Mouse (Mus musculus): ENCODE measurements around the gene Prpf31. TPM values are rescaled to one million over a fixed set of nuclear protein-coding genes. Genes with fewer than 3 reads are reported as not detected.
"Not testable (repeated sequence)": the region's sequence is repeated elsewhere in the genome, so short reads cannot be mapped to it uniquely, and the experiment has no call there.

Gene Prpf31
- polyA plus RNA-seq, 1 experiment: 79.1 TPM

DNA sequence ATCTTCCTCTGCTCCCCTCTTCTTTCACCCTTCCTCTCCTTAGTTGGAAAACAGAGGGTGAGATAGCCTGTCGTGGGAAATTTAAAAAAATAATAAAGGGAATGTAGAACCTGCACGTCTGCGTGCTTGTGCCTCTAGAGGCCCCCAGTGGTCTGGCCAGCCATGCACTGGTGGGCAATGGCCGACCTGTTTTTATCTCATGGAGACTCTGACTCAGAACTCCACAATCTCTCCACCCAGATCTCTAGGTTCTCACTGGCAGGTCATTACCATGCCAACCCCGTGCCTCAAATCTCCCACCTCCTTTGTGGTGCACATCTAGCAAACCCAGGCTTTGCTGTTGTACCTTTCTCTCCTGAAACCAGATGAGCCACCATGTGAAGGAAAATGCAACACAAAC, 35.1 kb upstream of the Prpf31 start:
- Histone ChIP-seq H3K4me3 (replicated peaks; ENCODE audit: insufficient read depth, low read depth, low read length) (no peak overlapping the region), H3K27ac (ENCODE audit: insufficient read depth, low read length) (no peak overlapping the region), H3K27me3 (ENCODE audit: control insufficient read depth, insufficient read depth, low read length) (no peaks in the 10 kb centered on the region), H3K4me1 (ENCODE audit: control insufficient read depth, insufficient read depth, low read length) (no peaks in the 10 kb centered on the region)
- WGBS: 14% methylated on average over 5 of the region's 5 CpGs
- no peak for DNase-seq
- TF ChIP-seq CTCF (IDR thresholded peaks at IDR 0.05; ENCODE audit: borderline replicate concordance, insufficient read depth, low read depth, low read length): no peak
- no peak for TF ChIP-seq POLR2A (IDR thresholded peaks at IDR 0.05; ENCODE audit: borderline replicate concordance, insufficient read depth, low read length)

DNA sequence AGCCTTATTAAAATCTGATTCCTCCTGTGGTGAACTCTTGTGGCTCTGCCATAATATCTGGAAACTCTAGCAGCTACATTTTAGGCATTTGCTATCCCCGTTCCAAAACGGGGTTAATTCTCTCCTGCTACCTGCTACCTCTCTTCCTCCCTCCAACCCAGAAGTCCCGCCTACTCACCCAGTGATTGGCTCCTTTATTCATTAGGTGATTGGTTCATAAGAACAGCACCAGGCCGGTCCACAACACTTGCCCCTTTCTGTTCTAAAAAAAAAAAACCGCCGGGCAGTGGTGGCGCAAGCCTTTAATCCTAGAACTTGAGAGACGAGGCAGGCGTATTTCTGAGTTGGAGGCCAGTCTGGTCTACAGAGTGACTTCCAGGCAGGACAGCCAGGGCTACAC, 34.6 kb upstream of the Prpf31 start:
- no peak for TF ChIP-seq POLR2A (IDR thresholded peaks at IDR 0.05; ENCODE audit: borderline replicate concordance, insufficient read depth, low read length)
- no peak for TF ChIP-seq CTCF (IDR thresholded peaks at IDR 0.05; ENCODE audit: borderline replicate concordance, insufficient read depth, low read depth, low read length)
- H3K4me3 ChIP-seq (replicated peaks; ENCODE audit: insufficient read depth, low read depth, low read length): no peak overlapping the region
- H3K27me3 ChIP-seq (ENCODE audit: control insufficient read depth, insufficient read depth, low read length): no peaks in the 10 kb centered on the region
- WGBS: 22% methylated on average over 9 of the region's 9 CpGs
- no peaks in the 10 kb centered on the region for H3K4me1 ChIP-seq (ENCODE audit: control insufficient read depth, insufficient read depth, low read length)
- DNase-seq: no peak
- no peak overlapping the region for H3K27ac ChIP-seq (ENCODE audit: insufficient read depth, low read length)

DNA sequence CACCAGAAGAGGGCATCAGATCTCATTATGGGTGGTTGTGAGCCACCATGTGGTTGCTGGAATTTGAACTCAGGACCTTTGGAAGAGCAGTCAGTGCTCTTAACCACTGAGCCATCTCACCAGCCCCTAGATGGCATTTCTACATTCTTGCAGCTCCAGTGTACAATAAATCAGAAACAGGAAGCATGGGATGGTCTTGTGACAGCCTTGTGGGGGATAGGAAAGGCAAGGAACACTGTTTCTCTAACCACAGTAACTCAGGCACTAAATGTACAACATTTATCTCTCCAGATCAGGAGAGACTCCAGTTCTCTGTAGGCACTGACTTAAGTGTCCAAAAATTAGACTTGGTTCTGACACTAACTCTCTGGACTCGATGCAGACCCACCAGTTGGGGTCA, 32.0 kb upstream of the Prpf31 start:
- H3K27ac ChIP-seq (ENCODE audit: insufficient read depth, low read length); DNase-seq; H3K4me3 ChIP-seq (replicated peaks; ENCODE audit: insufficient read depth, low read depth, low read length); H3K27me3 ChIP-seq (ENCODE audit: control insufficient read depth, insufficient read depth, low read length); H3K4me1 ChIP-seq (ENCODE audit: control insufficient read depth, insufficient read depth, low read length): not testable (repeated sequence)
- 38% methylated on average over 1 of the region's 1 CpGs for WGBS

DNA sequence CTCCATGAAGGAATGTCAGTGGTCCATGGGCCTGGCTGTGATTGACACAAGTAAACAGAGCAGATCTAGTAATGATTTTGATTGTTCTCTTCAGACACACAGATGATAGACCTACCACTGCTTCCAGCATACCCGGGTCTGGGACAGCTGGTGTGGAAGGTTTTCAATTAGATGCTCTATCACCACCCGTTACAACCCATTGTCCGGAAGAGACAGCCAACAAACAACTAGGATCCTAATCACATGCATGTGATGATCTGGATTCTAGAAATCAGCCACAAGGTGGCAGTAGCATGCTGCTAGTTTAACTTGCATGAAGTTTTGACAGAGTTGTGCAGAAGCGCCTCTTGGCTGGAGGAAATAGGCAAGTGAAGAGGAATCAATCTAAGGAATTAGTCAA, 28.7 kb upstream of the Prpf31 start:
- no peak overlapping the region for H3K27ac ChIP-seq (ENCODE audit: insufficient read depth, low read length)
- H3K27me3 ChIP-seq (ENCODE audit: control insufficient read depth, insufficient read depth, low read length): no peaks in the 10 kb centered on the region
- TF ChIP-seq POLR2A (IDR thresholded peaks at IDR 0.05; ENCODE audit: borderline replicate concordance, insufficient read depth, low read length) (no peak), CTCF (IDR thresholded peaks at IDR 0.05; ENCODE audit: borderline replicate concordance, insufficient read depth, low read depth, low read length) (peak; percentile 33; the same call in 1 of the 2 replicates)
- DNase-seq: peak; percentile 38 to 42
- no peaks in the 10 kb centered on the region for H3K4me1 ChIP-seq (ENCODE audit: control insufficient read depth, insufficient read depth, low read length)
- 0% methylated on average over 4 of the region's 4 CpGs for WGBS
- no peak overlapping the region for H3K4me3 ChIP-seq (replicated peaks; ENCODE audit: insufficient read depth, low read depth, low read length)

DNA sequence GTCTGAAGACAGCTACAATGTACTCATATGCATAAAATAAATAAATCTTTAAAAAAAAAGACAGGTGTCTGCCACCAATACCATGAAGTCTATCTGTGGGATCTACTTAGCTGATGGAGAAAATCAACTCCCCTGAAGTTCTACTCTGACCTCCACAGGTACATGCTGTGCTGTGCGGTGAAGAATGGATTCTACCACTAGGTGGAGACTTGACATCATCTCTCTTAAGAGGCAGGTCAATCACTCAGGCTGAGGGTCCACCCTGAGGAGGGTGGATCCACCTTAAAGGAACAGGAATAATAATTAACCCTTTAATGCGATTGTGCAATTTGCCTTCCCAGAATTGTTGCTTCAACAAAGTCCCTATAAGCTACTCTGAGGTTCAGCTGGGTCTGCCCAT, 23.0 kb upstream of the Prpf31 start:
- no peaks in the 10 kb centered on the region for H3K27me3 ChIP-seq (ENCODE audit: control insufficient read depth, insufficient read depth, low read length)
- no peak for TF ChIP-seq CTCF (IDR thresholded peaks at IDR 0.05; ENCODE audit: borderline replicate concordance, insufficient read depth, low read depth, low read length)
- no peak for TF ChIP-seq POLR2A (IDR thresholded peaks at IDR 0.05; ENCODE audit: borderline replicate concordance, insufficient read depth, low read length)
- H3K4me3 ChIP-seq (replicated peaks; ENCODE audit: insufficient read depth, low read depth, low read length): no peak overlapping the region
- DNase-seq: no peak
- no peak overlapping the region for H3K27ac ChIP-seq (ENCODE audit: insufficient read depth, low read length)
- no peaks in the 10 kb centered on the region for H3K4me1 ChIP-seq (ENCODE audit: control insufficient read depth, insufficient read depth, low read length)
- 18% methylated on average over 2 of the region's 2 CpGs for WGBS

DNA sequence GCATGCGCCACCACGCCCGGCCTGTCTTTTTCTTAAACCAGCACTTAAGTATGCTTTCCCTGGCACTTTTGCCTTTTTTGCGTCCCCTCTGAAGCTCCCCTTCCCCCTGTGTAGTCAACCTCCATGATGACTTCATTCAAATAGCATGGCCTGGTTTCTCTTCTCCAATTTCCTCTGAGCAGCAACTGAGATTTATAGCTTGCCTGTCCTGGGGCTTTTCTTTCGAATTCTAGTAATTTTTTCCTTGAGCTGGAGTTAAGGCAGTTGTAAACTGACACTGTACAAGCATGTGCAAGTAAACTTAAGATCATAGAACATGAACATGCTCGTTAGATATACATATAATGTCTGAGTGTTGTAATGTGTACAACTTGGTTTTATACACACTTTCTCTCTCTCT, 22.4 kb upstream of the Prpf31 start:
- WGBS: 79% methylated on average over 6 of the region's 6 CpGs
- TF ChIP-seq POLR2A (IDR thresholded peaks at IDR 0.05; ENCODE audit: borderline replicate concordance, insufficient read depth, low read length): no peak
- TF ChIP-seq CTCF (IDR thresholded peaks at IDR 0.05; ENCODE audit: borderline replicate concordance, insufficient read depth, low read depth, low read length): no peak
- Histone ChIP-seq H3K27me3 (ENCODE audit: control insufficient read depth, insufficient read depth, low read length) (no peaks in the 10 kb centered on the region), H3K4me3 (replicated peaks; ENCODE audit: insufficient read depth, low read depth, low read length) (no peak overlapping the region), H3K4me1 (ENCODE audit: control insufficient read depth, insufficient read depth, low read length) (no peaks in the 10 kb centered on the region), H3K27ac (ENCODE audit: insufficient read depth, low read length) (no peak overlapping the region)
- DNase-seq: no peak

DNA sequence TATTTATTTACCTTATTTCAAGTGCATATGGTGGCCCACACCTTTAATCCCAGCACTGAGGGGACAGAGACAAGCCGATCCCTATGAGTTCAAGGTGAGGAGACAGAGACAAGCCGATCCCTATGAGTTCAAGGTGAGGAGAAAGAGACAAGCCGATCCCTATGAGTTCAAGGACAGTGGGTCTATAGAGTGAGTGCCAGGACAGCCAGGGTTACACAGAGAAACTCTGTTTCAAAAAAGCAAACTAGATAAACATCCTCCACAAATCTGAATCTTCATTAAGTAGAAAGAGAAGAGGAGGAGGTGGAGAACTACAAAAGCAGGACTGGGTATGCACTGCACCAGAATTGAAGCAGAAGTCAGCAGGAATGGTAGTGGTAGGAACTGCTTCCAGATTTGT, 21.1 kb upstream of the Prpf31 start:
- Histone ChIP-seq H3K4me3 (replicated peaks; ENCODE audit: insufficient read depth, low read depth, low read length) (no peak overlapping the region), H3K4me1 (ENCODE audit: control insufficient read depth, insufficient read depth, low read length) (no peaks in the 10 kb centered on the region), H3K27me3 (ENCODE audit: control insufficient read depth, insufficient read depth, low read length) (no peaks in the 10 kb centered on the region), H3K27ac (ENCODE audit: insufficient read depth, low read length) (no peak overlapping the region)
- DNase-seq: no peak
- 92% methylated on average over 3 of the region's 3 CpGs for WGBS
- TF ChIP-seq POLR2A (IDR thresholded peaks at IDR 0.05; ENCODE audit: borderline replicate concordance, insufficient read depth, low read length) (no peak), CTCF (IDR thresholded peaks at IDR 0.05; ENCODE audit: borderline replicate concordance, insufficient read depth, low read depth, low read length) (no peak)

DNA sequence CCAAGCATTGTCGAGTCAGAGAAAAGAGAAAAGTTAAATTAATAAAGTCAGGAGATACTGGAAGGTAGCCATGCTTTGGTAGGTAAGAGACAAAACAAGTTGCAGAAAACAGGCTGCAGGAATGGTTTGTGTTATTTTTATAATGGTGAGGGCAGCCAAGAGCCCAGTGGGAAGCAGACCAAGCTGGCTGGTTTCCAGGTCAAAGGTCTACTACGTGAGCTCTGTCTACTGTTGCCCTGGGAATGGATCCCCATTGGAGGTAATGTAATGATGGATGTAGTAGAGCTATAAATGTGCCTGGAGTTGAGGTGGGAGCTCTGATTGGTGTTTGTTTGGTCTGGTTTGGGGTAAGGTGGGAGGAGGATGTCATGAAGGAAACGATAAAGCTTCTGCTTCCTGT, 20.7 kb upstream of the Prpf31 start:
- TF ChIP-seq POLR2A (IDR thresholded peaks at IDR 0.05; ENCODE audit: borderline replicate concordance, insufficient read depth, low read length) (no peak), CTCF (IDR thresholded peaks at IDR 0.05; ENCODE audit: borderline replicate concordance, insufficient read depth, low read depth, low read length) (no peak)
- WGBS: 26% methylated on average over 3 of the region's 3 CpGs
- H3K4me3 ChIP-seq (replicated peaks; ENCODE audit: insufficient read depth, low read depth, low read length): no peak overlapping the region
- no peak overlapping the region for H3K27ac ChIP-seq (ENCODE audit: insufficient read depth, low read length)
- no peaks in the 10 kb centered on the region for H3K27me3 ChIP-seq (ENCODE audit: control insufficient read depth, insufficient read depth, low read length)
- H3K4me1 ChIP-seq (ENCODE audit: control insufficient read depth, insufficient read depth, low read length): no peaks in the 10 kb centered on the region
- DNase-seq: no peak

DNA sequence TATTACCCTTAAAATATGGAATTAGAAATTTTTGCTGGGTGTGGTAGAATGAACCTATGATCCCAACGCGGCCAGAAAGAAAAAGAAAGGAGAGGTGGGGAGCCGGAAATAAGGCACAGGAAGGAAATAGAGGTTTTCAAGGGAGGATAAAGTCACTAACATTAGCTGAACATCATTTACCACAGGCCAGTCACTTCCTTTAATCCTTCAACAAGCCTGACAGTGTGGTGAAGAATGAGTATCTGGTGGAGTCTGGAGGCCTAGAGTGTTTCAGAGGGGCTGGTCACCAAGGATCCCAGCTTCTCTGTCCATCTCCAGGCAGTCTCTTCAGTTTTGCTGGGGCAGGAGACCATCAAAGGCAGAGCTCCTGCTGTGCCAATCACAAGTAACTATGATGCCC, 19.3 kb upstream of the Prpf31 start:
- TF ChIP-seq CTCF (IDR thresholded peaks at IDR 0.05; ENCODE audit: borderline replicate concordance, insufficient read depth, low read depth, low read length) (no peak), POLR2A (IDR thresholded peaks at IDR 0.05; ENCODE audit: borderline replicate concordance, insufficient read depth, low read length) (no peak)
- Histone ChIP-seq H3K4me3 (replicated peaks; ENCODE audit: insufficient read depth, low read depth, low read length) (no peak overlapping the region), H3K27ac (ENCODE audit: insufficient read depth, low read length) (no peak overlapping the region), H3K27me3 (ENCODE audit: control insufficient read depth, insufficient read depth, low read length) (no peaks in the 10 kb centered on the region), H3K4me1 (ENCODE audit: control insufficient read depth, insufficient read depth, low read length) (no peaks in the 10 kb centered on the region)
- WGBS: 93% methylated on average over 3 of the region's 3 CpGs
- DNase-seq: no peak

Data from cerebellum, adult 2 months (tissue).